Mouse (Mus musculus) brain, embryonic 14.5 days (tissue): ENCODE data around the gene Smo. TPM values are rescaled to one million over a fixed set of nuclear protein-coding genes. Genes with fewer than 3 reads are reported as not detected.

Experiments used
- DNase-seq: peaks from one replicate; pipeline ENCODE4 v3.0.0-alpha.2; 2011; ENCODE audit warnings: low read depth
- CTCF ChIP-seq: fragments of 200-500 bp; IDR thresholded peaks from 2 replicates; pipeline ENCODE4 v1.5.1; 2012; ENCODE audit warnings: inconsistent platforms, mild to moderate bottlenecking, moderate library complexity, borderline replicate concordance; ENCODE audit not compliant: insufficient read depth, insufficient read length; ENCODE audit errors: extremely low read depth
- POLR2A ChIP-seq: fragments of 200-500 bp; IDR thresholded peaks from 2 replicates; pipeline ENCODE4 v1.6.1; 2012; ENCODE audit warnings: mild to moderate bottlenecking, inconsistent platforms, borderline replicate concordance; ENCODE audit not compliant: poor library complexity, insufficient read depth, insufficient read length, severe bottlenecking; ENCODE audit errors: extremely low read depth
- polyA plus RNA-seq: library from polyadenylated mRNA; depleted of rRNA; stranded (reverse); fragments of >200 nt; gene quantifications from 2 replicates; pipeline ENCODE4 v1.2.3, GENCODE M21; 2012

The Smo gene
- polyA plus RNA-seq, 1 experiment = 37.8 TPM

- peak; percentile 81 for DNase-seq
- no peak for TF ChIP-seq CTCF
- no peak for TF ChIP-seq POLR2A
Observed at GRCm38 (mm10) chr6:29707902-29708301, 27.4 kb upstream of the Smo start.

- DNase-seq = no peak
- TF ChIP-seq CTCF (no peak), POLR2A (no peak)
Observed at GRCm38 (mm10) chr6:29711318-29711717, 24.0 kb upstream of the Smo start.

- peak; percentile 87 for DNase-seq
- TF ChIP-seq CTCF (peak; percentile 70; the same call in 1 of the 2 replicates), POLR2A (no peak)
Observed at GRCm38 (mm10) chr6:29712011-29712584, 23.2 kb upstream of the Smo start.

- DNase-seq = no peak
- TF ChIP-seq CTCF (no peak), POLR2A (no peak)
Observed at GRCm38 (mm10) chr6:29716624-29717365, 18.5 kb upstream of the Smo start.

GRCm38 (mm10) chr6:29717541-29717940, 17.8 kb upstream of the Smo start:
- TF ChIP-seq POLR2A (no peak), CTCF (no peak)
- no peak for DNase-seq

GRCm38 (mm10) chr6:29717952-29718521, 17.3 kb upstream of the Smo start:
- DNase-seq = peak; percentile 69
- TF ChIP-seq CTCF (no peak), POLR2A (no peak)

GRCm38 (mm10) chr6:29718894-29719329, 16.4 kb upstream of the Smo start:
- TF ChIP-seq POLR2A = no peak
- TF ChIP-seq CTCF = no peak
- DNase-seq = peak; percentile 84

- no peak for TF ChIP-seq CTCF
- TF ChIP-seq POLR2A = no peak
- DNase-seq = no peak
Observed at GRCm38 (mm10) chr6:29721890-29722289, 13.4 kb upstream of the Smo start.

- peak; percentile 43 for DNase-seq
Observed at GRCm38 (mm10) chr6:29726576-29727200, 8.6 kb upstream of the Smo start.

GRCm38 (mm10) chr6:29728035-29728434, 7.3 kb upstream of the Smo start:
- DNase-seq = no peak
- no peak for TF ChIP-seq CTCF
- TF ChIP-seq POLR2A = no peak

More at GRCm38 (mm10) chr6:29726576-29727200, 8.6 kb upstream of the Smo start:
- TF ChIP-seq POLR2A = no peak
- no peak for TF ChIP-seq CTCF

GRCm38 (mm10) chr6:29729491-29729890, 5.8 kb upstream of the Smo start:
- TF ChIP-seq CTCF (no peak), POLR2A (no peak)
- DNase-seq = no peak
